Mouse (Mus musculus): ENCODE data around the gene Olfr807. TPM values are rescaled to one million over a fixed set of nuclear protein-coding genes. Genes with fewer than 3 reads are reported as not detected.

The Olfr807 gene
- not detected in 2 replicates for polyA plus RNA-seq (2015; fragmentation: Nextera tagmentation; extraction: Ambion mirVana)

GRCm38 (mm10) chr10:129757693-129758092 lies at the start of gene Olfr807:
Gene Olfr807 (minus strand): TSS chr10:129757793.
- ATAC-seq (replicated peaks; ENCODE audit: low FRiP score), result no peak
- no peak within 1 kb of the TSS for H3K9ac ChIP-seq
- no peaks in the 10 kb centered on the region for H3K36me3 ChIP-seq
- H3K27ac ChIP-seq, result no peak within 1 kb of the TSS
- H3K4me3 ChIP-seq (replicated peaks), result no peak within 1 kb of the TSS
- WGBS, result 82% methylated on average over 1 of the region's 1 CpGs
- H3K27me3 ChIP-seq, result no peaks in the 10 kb centered on the region
- no peaks in the 10 kb centered on the region for H3K4me1 ChIP-seq
- H3K9me3 ChIP-seq (replicated peaks), result no peaks in the 10 kb centered on the region
- no peak within 1 kb of the TSS for H3K4me2 ChIP-seq

GRCm38 (mm10) chr10:129804296-129804695 lies 46.7 kb upstream of the Olfr807 start, which contains the start of gene Olfr811:
Gene Olfr811 (minus strand): TSS chr10:129804396.
- no peaks in the 10 kb centered on the region for H3K9me3 ChIP-seq (replicated peaks)
- H3K27me3 ChIP-seq, result no peaks in the 10 kb centered on the region
- no peaks in the 10 kb centered on the region for H3K4me1 ChIP-seq
- H3K9ac ChIP-seq, result no peak within 1 kb of the TSS
- no peak within 1 kb of the TSS for H3K4me3 ChIP-seq (replicated peaks)
- WGBS, result 82% methylated on average over 4 of the region's 4 CpGs
- no peak within 1 kb of the TSS for H3K4me2 ChIP-seq
- H3K36me3 ChIP-seq, result no peaks in the 10 kb centered on the region
- ATAC-seq (replicated peaks; ENCODE audit: low FRiP score), result no peak
- H3K27ac ChIP-seq, result no peak within 1 kb of the TSS

GRCm38 (mm10) chr10:129794817-129795216 lies 37.2 kb upstream of the Olfr807 start, which contains the start of gene Olfr810:
Gene Olfr810 (minus strand): TSS chr10:129794917.
- Histone ChIP-seq H3K4me1 (no peaks in the 10 kb centered on the region), H3K27ac (no peak within 1 kb of the TSS), H3K27me3 (no peaks in the 10 kb centered on the region), H3K4me3 (replicated peaks) (no peak within 1 kb of the TSS), H3K9me3 (replicated peaks) (no peaks in the 10 kb centered on the region), H3K4me2 (no peak within 1 kb of the TSS), H3K9ac (no peak within 1 kb of the TSS), H3K36me3 (no peaks in the 10 kb centered on the region)
- no peak for ATAC-seq (replicated peaks; ENCODE audit: low FRiP score)

- no peak overlapping the region for H3K9ac ChIP-seq
Observed at GRCm38 (mm10) chr10:129778123-129778522, 20.5 kb upstream of the Olfr807 start.

GRCm38 (mm10) chr10:129774338-129774737 lies 16.7 kb upstream of the Olfr807 start, which contains the start of gene Olfr809:
Gene Olfr809 (plus strand): TSS chr10:129774638.
- no peaks in the 10 kb centered on the region for H3K4me1 ChIP-seq
- no peak within 1 kb of the TSS for H3K4me3 ChIP-seq (replicated peaks)
- H3K27me3 ChIP-seq, result no peaks in the 10 kb centered on the region
- H3K4me2 ChIP-seq, result no peak within 1 kb of the TSS
- H3K9ac ChIP-seq, result no peak within 1 kb of the TSS
- no peak for ATAC-seq (replicated peaks; ENCODE audit: low FRiP score)
- H3K9me3 ChIP-seq (replicated peaks), result no peaks in the 10 kb centered on the region
- no peaks in the 10 kb centered on the region for H3K36me3 ChIP-seq
- H3K27ac ChIP-seq, result no peak within 1 kb of the TSS

More at GRCm38 (mm10) chr10:129778123-129778522, 20.5 kb upstream of the Olfr807 start:
- H3K4me1 ChIP-seq, result no peaks in the 10 kb centered on the region
- H3K9me3 ChIP-seq (replicated peaks), result no peaks in the 10 kb centered on the region
- no peaks in the 10 kb centered on the region for H3K36me3 ChIP-seq
- no peak overlapping the region for H3K27ac ChIP-seq
- ATAC-seq (replicated peaks; ENCODE audit: low FRiP score), result no peak
- H3K27me3 ChIP-seq, result no peaks in the 10 kb centered on the region
- no peak overlapping the region for H3K4me2 ChIP-seq
- no peak overlapping the region for H3K4me3 ChIP-seq (replicated peaks)

GRCm38 (mm10) chr10:129765182-129765581 lies 7.6 kb upstream of the Olfr807 start, which contains the start of gene Olfr808:
Gene Olfr808 (plus strand): TSS chr10:129765482.
- no peaks in the 10 kb centered on the region for H3K36me3 ChIP-seq
- no peaks in the 10 kb centered on the region for H3K4me1 ChIP-seq
- H3K9ac ChIP-seq, result no peak within 1 kb of the TSS
- no peaks in the 10 kb centered on the region for H3K9me3 ChIP-seq (replicated peaks)
- no peaks in the 10 kb centered on the region for H3K27me3 ChIP-seq
- no peak within 1 kb of the TSS for H3K4me2 ChIP-seq
- no peak within 1 kb of the TSS for H3K27ac ChIP-seq
- ATAC-seq (replicated peaks; ENCODE audit: low FRiP score), result no peak
- no peak within 1 kb of the TSS for H3K4me3 ChIP-seq (replicated peaks)
- 94% methylated on average over 1 of the region's 1 CpGs for WGBS

GRCm38 (mm10) chr10:129741821-129742220 lies 15.8 kb downstream of the Olfr807 start, which contains the start of gene Olfr806:
Gene Olfr806 (minus strand): TSS chr10:129741921.
- Histone ChIP-seq H3K9me3 (replicated peaks) (no peaks in the 10 kb centered on the region), H3K36me3 (no peaks in the 10 kb centered on the region), H3K9ac (no peak within 1 kb of the TSS), H3K4me1 (no peaks in the 10 kb centered on the region), H3K4me3 (replicated peaks) (no peak within 1 kb of the TSS), H3K27ac (no peak within 1 kb of the TSS), H3K4me2 (no peak within 1 kb of the TSS), H3K27me3 (no peaks in the 10 kb centered on the region)
- no peak for ATAC-seq (replicated peaks; ENCODE audit: low FRiP score)

GRCm38 (mm10) chr10:129729275-129729674 lies 28.3 kb downstream of the Olfr807 start, which contains the start of gene Olfr805:
Gene Olfr805 (minus strand): TSS chr10:129729375.
- H3K36me3 ChIP-seq, result no peaks in the 10 kb centered on the region
- H3K9ac ChIP-seq, result no peak within 1 kb of the TSS
- no peaks in the 10 kb centered on the region for H3K27me3 ChIP-seq
- no peaks in the 10 kb centered on the region for H3K4me1 ChIP-seq
- no peak within 1 kb of the TSS for H3K4me2 ChIP-seq
- H3K27ac ChIP-seq, result no peak within 1 kb of the TSS
- WGBS, result 93% methylated on average over 2 of the region's 2 CpGs
- ATAC-seq (replicated peaks; ENCODE audit: low FRiP score), result no peak
- no peaks in the 10 kb centered on the region for H3K9me3 ChIP-seq (replicated peaks)
- no peak within 1 kb of the TSS for H3K4me3 ChIP-seq (replicated peaks)

Small RNA genes lying within 50 kb of the gene (microRNA-seq; reads per million reads assigned to microRNA genes)
- not detected for gene Gm24485

Other genes starting within 250 kb of the Olfr807 start
- gene Olfr791, start 236.0 kb downstream of the Olfr807 start, polyA plus RNA-seq (2015; fragmentation: Nextera tagmentation; extraction: Ambion mirVana), result not detected in 2 replicates
- gene Olfr792, start 218.6 kb downstream of the Olfr807 start, polyA plus RNA-seq (2015; fragmentation: Nextera tagmentation; extraction: Ambion mirVana), result not detected in 2 replicates
- not detected in 2 replicates for gene Olfr794, start 190.1 kb downstream of the Olfr807 start, polyA plus RNA-seq (2015; fragmentation: Nextera tagmentation; extraction: Ambion mirVana)
- gene Olfr796, start 145.2 kb downstream of the Olfr807 start, polyA plus RNA-seq (2015; fragmentation: Nextera tagmentation; extraction: Ambion mirVana), result not detected in 2 replicates
- gene Olfr798, start 129.9 kb downstream of the Olfr807 start, polyA plus RNA-seq (2015; fragmentation: Nextera tagmentation; extraction: Ambion mirVana), result not detected in 2 replicates
- not detected in 2 replicates for gene Olfr799, start 120.3 kb downstream of the Olfr807 start, polyA plus RNA-seq (2015; fragmentation: Nextera tagmentation; extraction: Ambion mirVana)
- gene Olfr800, start 100.1 kb downstream of the Olfr807 start, polyA plus RNA-seq (2015; fragmentation: Nextera tagmentation; extraction: Ambion mirVana), result not detected in 2 replicates
- gene Olfr801, start 83.9 kb downstream of the Olfr807 start, polyA plus RNA-seq (2015; fragmentation: Nextera tagmentation; extraction: Ambion mirVana), result not detected in 2 replicates
- gene Olfr802, start 69.6 kb downstream of the Olfr807 start, polyA plus RNA-seq (2015; fragmentation: Nextera tagmentation; extraction: Ambion mirVana), result not detected in 2 replicates
- gene Olfr803, start 63.5 kb downstream of the Olfr807 start, polyA plus RNA-seq (2015; fragmentation: Nextera tagmentation; extraction: Ambion mirVana), result not detected in 2 replicates
- gene Olfr804, start 54.6 kb downstream of the Olfr807 start, polyA plus RNA-seq (2015; fragmentation: Nextera tagmentation; extraction: Ambion mirVana), result not detected in 2 replicates
- not detected in 2 replicates for gene Olfr805, start 28.4 kb downstream of the Olfr807 start, polyA plus RNA-seq (2015; fragmentation: Nextera tagmentation; extraction: Ambion mirVana)
- gene Olfr806, start 15.9 kb downstream of the Olfr807 start, polyA plus RNA-seq (2015; fragmentation: Nextera tagmentation; extraction: Ambion mirVana), result not detected in 2 replicates
- gene Olfr808, start 7.7 kb upstream of the Olfr807 start, polyA plus RNA-seq (2015; fragmentation: Nextera tagmentation; extraction: Ambion mirVana), result not detected in 2 replicates
- gene Olfr809, start 16.8 kb upstream of the Olfr807 start, polyA plus RNA-seq (2015; fragmentation: Nextera tagmentation; extraction: Ambion mirVana), result not detected in 2 replicates
- gene Olfr810, start 37.1 kb upstream of the Olfr807 start, polyA plus RNA-seq (2015; fragmentation: Nextera tagmentation; extraction: Ambion mirVana), result not detected in 2 replicates
- not detected in 2 replicates for gene Olfr811, start 46.6 kb upstream of the Olfr807 start, polyA plus RNA-seq (2015; fragmentation: Nextera tagmentation; extraction: Ambion mirVana)
- gene Olfr812, start 88.3 kb upstream of the Olfr807 start, polyA plus RNA-seq (2015; fragmentation: Nextera tagmentation; extraction: Ambion mirVana), result not detected in 2 replicates
- gene Olfr813, start 97.6 kb upstream of the Olfr807 start, polyA plus RNA-seq (2015; fragmentation: Nextera tagmentation; extraction: Ambion mirVana), result not detected in 2 replicates
- gene Olfr814, start 122.1 kb upstream of the Olfr807 start, polyA plus RNA-seq (2015; fragmentation: Nextera tagmentation; extraction: Ambion mirVana), result not detected in 2 replicates
- not detected in 2 replicates for gene Olfr815, start 148.1 kb upstream of the Olfr807 start, polyA plus RNA-seq (2015; fragmentation: Nextera tagmentation; extraction: Ambion mirVana)
- gene Olfr816, start 157.8 kb upstream of the Olfr807 start, polyA plus RNA-seq (2015; fragmentation: Nextera tagmentation; extraction: Ambion mirVana), result not detected in 2 replicates
- gene Olfr818, start 191.3 kb upstream of the Olfr807 start, polyA plus RNA-seq (2015; fragmentation: Nextera tagmentation; extraction: Ambion mirVana), result not detected in 2 replicates
- gene Olfr819, start 209.5 kb upstream of the Olfr807 start, polyA plus RNA-seq (2015; fragmentation: Nextera tagmentation; extraction: Ambion mirVana), result not detected in 2 replicates
- gene Olfr247, start 218.3 kb upstream of the Olfr807 start, polyA plus RNA-seq (2015; fragmentation: Nextera tagmentation; extraction: Ambion mirVana), result not detected in 2 replicates
- not detected in 2 replicates for gene Gm10310, start 227.3 kb upstream of the Olfr807 start, polyA plus RNA-seq (2015; fragmentation: Nextera tagmentation; extraction: Ambion mirVana)

All from kidney, embryonic 15.5 days (tissue).